Mouse (Mus musculus) sigmoid colon, adult 10 weeks (tissue): ENCODE data around the gene Bub3. TPM values are rescaled to one million over a fixed set of nuclear protein-coding genes. Genes with fewer than 3 reads are reported as not detected.

Experiments used
- polyA plus RNA-seq: library from polyadenylated mRNA; stranded (reverse); fragments of 350-450 nt; fragmentation: Illumina TruSeq; extraction: RNeasy Lipid Tissue Mini Kit (QIAGEN cat#74804); gene quantifications from one replicate; pipeline ENCODE4 v1.2.3, GENCODE M21; 2014; ENCODE audit warnings: low read depth, low replicate concordance

The Bub3 gene
- polyA plus RNA-seq = 20.8 TPM

DNA sequence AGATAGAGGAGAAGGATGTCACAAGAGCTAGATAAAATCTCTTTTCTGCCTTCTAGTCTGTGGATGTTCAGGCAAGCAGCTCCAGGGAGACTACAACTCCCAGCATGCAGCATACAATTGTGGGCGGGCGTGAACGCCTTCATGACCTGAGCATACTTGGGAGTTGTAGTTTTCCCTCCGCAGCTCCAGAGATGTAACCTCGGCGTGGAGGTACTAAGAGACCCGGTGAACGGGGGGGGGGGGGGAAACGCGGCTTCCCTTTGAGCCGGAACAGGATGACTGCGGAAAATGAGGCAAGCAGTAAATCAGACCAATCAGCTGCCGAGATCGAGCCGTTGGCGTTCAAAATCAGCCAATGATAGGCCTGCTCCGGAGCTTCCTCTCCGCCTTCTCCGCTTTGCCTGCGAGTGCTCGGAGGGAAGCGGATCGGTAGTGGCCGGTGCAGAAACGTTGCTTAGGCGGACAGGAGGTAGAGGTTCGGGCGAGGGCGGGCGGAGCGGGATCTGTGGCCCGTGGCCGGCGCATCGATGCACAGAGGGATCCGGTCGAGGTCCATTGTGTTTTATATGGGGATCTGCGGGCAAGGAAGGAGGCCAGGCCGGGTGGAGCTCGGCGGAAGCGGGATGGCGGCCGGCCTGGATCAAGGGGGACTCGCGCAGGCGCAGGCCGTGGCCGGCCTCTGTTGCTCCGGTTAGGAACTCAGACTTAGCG, at the start of gene Bub3:
Gene Bub3, plus strand, starts transcription at position 237 of the 711 bp plus-strand sequence.

GRCm38 (mm10) chr7:131542115-131542871, 17.7 kb upstream of the Bub3 start, which contains the start of gene Hmx3:
TSS of gene Hmx3 (plus strand) at chr7:131542867.

GRCm38 (mm10) chr7:131548473-131548872, 11.5 kb upstream of the Bub3 start, which contains the start of gene Hmx2:
TSS of gene Hmx2 (plus strand) at chr7:131548773.

Other genes with a start within 250 kb of the Bub3 start
- 0.50 TPM for gene Cuzd1, start 237.9 kb upstream of the Bub3 start, polyA plus RNA-seq
- gene Fam24b, start 230.7 kb upstream of the Bub3 start, polyA plus RNA-seq = not detected
- gene Fam24a, start 226.4 kb upstream of the Bub3 start, polyA plus RNA-seq = not detected
- gene 2310057M21Rik, start 197.5 kb upstream of the Bub3 start, polyA plus RNA-seq = 4.5 TPM
- gene Pstk, start 189.1 kb upstream of the Bub3 start, polyA plus RNA-seq = 51.4 TPM
- 37.5 TPM for gene Ikzf5, start 149.7 kb upstream of the Bub3 start, polyA plus RNA-seq
- gene Acadsb, start 149.6 kb upstream of the Bub3 start, polyA plus RNA-seq = 125 TPM
- 0.32 TPM for gene Hmx3, start 17.4 kb upstream of the Bub3 start, polyA plus RNA-seq
- 0.38 TPM for gene Hmx2, start 11.4 kb upstream of the Bub3 start, polyA plus RNA-seq